Mouse (Mus musculus): ENCODE data around the gene Prpf40b. TPM values are rescaled to one million over a fixed set of nuclear protein-coding genes. Genes with fewer than 3 reads are reported as not detected.

Prpf40b gene
- polyA plus RNA-seq, 1 experiment from 2014 or later, result 71.2 TPM

DNA sequence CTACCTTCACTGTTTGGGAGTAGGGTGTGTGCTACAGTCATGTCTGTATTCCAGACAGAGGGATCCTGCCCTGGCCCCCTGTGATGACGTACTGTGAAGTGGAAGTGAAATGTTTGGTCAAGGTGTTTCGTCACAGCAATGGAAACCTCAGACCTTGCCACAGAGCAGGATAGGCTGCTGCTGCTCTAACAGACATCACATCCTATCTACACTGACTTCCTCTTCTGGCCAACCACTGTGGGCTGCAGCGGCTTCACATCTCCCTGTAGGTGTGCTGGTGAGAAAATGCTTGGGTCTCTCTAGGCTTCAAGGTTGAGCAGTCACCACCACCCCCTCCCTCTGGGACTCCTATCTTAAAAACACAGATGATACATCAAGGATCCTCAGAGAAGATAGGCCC is 46.2 kb downstream of the Prpf40b start:
- 90% methylated on average over 3 of the region's 3 CpGs for WGBS
- Histone ChIP-seq H3K27ac (peak overlapping the region; percentile 88), H3K27me3 (ENCODE audit: low read depth, poor library complexity, severe bottlenecking) (no peaks in the 10 kb centered on the region), H3K4me1 (peaks cover 93% of the 10 kb centered on the region), H3K4me3 (no peak overlapping the region), H3K9me3 (replicated peaks) (no peaks in the 10 kb centered on the region), H3K36me3 (peaks cover 20% of the 10 kb centered on the region)
- no peak for DNase-seq (ENCODE audit: low spot score)

DNA sequence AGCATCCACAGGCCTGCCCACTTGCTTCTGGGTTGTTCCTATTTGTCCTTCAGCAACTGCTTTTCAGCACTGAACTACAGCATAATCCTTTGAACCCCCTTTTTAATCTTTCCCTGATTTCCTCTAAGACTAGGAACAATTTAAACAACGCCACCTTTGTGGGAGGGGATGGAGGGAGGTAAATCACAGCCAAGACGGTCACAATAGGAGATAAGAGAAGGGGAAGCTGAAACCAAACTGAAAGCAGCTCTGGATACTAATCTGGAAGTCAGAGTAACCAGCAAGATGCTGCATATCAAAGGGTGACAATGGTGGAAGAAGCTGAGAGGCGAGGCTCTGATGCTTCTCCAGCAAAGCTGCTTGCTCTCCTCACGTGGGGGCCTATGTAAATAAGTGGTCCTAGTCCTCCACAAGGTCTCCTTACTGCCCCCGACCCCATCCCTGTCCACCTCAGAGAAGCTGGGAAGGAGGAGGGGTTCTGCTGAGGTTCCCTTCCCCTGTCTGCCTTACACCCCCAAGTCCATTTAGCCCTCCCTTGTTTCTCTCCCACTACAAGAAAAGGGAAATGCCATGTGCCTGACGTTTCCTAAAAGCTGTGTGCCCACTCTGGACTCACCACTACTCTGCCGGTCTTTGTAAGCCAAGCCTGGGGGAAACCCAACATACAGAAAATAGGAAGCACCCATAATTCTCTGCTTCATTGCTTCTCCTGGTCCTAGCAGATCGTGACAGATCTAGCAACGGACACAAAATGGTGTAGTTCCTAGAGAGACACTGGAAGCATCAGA is 47.5 kb downstream of the Prpf40b start:
- peaks cover 17% of the 10 kb centered on the region for H3K36me3 ChIP-seq
- no peak overlapping the region for H3K4me3 ChIP-seq
- peak overlapping the region; percentile 88 for H3K27ac ChIP-seq
- no peaks in the 10 kb centered on the region for H3K9me3 ChIP-seq (replicated peaks)
- peaks cover 88% of the 10 kb centered on the region for H3K4me1 ChIP-seq
- no peak for DNase-seq (ENCODE audit: low spot score)
- H3K27me3 ChIP-seq (ENCODE audit: low read depth, poor library complexity, severe bottlenecking), result no peaks in the 10 kb centered on the region
- 55% methylated on average over 9 of the region's 9 CpGs for WGBS

- Histone ChIP-seq H3K4me1 (peaks cover 82% of the 10 kb centered on the region), H3K36me3 (peaks cover 7% of the 10 kb centered on the region; the same call in 1 of the 2 replicates), H3K27me3 (ENCODE audit: low read depth, poor library complexity, severe bottlenecking) (no peaks in the 10 kb centered on the region), H3K9me3 (replicated peaks) (no peaks in the 10 kb centered on the region), H3K4me3 (peak overlapping the region; percentile 8), H3K27ac (peak overlapping the region; percentile 88)
- DNase-seq (ENCODE audit: low spot score), result peak; percentile 59
- WGBS, result 43% methylated on average over 5 of the region's 5 CpGs
Observed at GRCm38 (mm10) chr15:99343414-99344147, 48.7 kb downstream of the Prpf40b start.

DNA sequence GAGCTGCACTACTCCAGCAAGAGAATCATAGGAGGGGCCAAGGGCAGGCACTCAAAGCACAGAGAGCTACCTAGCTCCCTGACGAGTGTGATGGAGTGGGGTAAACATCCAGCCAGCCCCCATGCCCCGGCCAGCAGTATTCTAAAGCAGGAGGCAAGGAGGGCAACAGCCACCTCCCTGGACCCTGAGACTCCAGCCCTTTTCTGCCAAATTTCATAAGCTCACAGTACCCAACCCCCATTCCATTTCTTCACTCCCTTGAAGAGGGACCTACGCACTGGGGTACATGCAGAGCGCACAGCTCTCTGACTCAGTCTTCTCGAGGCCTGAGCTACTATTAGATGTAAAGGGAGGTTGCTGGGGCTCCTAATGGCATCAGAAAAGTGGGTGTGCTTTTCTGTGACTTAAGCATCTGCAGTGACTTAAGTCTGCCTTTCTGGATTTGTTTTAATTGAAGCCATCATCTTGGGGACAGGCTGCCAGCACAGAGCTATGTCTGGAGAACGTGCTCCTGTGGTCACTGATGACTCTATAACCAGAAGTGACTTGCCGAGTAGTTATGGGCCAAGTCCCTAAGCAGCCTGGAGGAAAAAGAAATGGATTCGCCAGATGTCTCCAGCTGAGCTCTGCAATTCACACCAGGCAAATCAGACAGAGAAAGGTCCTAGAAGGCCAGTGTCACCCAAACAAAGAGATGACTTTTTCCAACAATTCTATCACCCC is 49.4 kb downstream of the Prpf40b start:
- peaks cover 80% of the 10 kb centered on the region for H3K4me1 ChIP-seq
- H3K36me3 ChIP-seq, result peaks cover 7% of the 10 kb centered on the region; the same call in 1 of the 2 replicates
- H3K4me3 ChIP-seq, result peak overlapping the region; percentile 8; the same call in 1 of the 2 replicates
- peak overlapping the region; percentile 88 for H3K27ac ChIP-seq
- no peaks in the 10 kb centered on the region for H3K27me3 ChIP-seq (ENCODE audit: low read depth, poor library complexity, severe bottlenecking)
- no peaks in the 10 kb centered on the region for H3K9me3 ChIP-seq (replicated peaks)
- DNase-seq (ENCODE audit: low spot score), result no peak
- WGBS, result 49% methylated on average over 8 of the region's 8 CpGs

DNA sequence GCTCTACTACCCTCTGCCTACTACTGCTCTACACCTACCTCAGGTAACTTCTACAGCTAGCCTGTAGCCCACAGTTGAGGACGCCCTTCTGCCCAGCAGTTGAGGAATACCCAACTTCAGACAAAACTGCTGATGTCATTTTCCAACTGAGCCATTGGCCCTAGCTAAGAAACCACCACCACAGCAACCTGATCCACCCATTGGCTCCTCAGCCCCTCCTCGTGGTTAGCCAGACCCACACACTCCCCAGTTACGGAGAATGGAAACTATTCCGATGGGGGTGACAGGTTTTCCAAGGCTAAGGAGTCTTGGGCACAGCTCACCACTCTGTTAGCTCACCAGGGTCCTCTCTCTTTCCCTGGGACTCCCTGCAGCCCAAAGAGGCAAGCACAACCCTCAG is 50.1 kb downstream of the Prpf40b start:
- Histone ChIP-seq H3K4me3 (no peak overlapping the region), H3K27me3 (ENCODE audit: low read depth, poor library complexity, severe bottlenecking) (no peaks in the 10 kb centered on the region), H3K9me3 (replicated peaks) (no peaks in the 10 kb centered on the region), H3K27ac (peak overlapping the region; percentile 88), H3K36me3 (peaks cover 3% of the 10 kb centered on the region; the same call in 1 of the 2 replicates), H3K4me1 (peaks cover 80% of the 10 kb centered on the region)
- WGBS, result 76% methylated on average over 4 of the region's 4 CpGs
- DNase-seq (ENCODE audit: low spot score), result no peak

- H3K36me3 ChIP-seq, result peaks cover 10% of the 10 kb centered on the region
- 81% methylated on average over 6 of the region's 6 CpGs for WGBS
- H3K27ac ChIP-seq, result no peak overlapping the region
- H3K4me1 ChIP-seq, result peaks cover 55% of the 10 kb centered on the region
- H3K4me3 ChIP-seq, result no peak overlapping the region
- no peak for DNase-seq (ENCODE audit: low spot score)
- H3K9me3 ChIP-seq (replicated peaks), result no peaks in the 10 kb centered on the region
- no peaks in the 10 kb centered on the region for H3K27me3 ChIP-seq (ENCODE audit: low read depth, poor library complexity, severe bottlenecking)
Observed at GRCm38 (mm10) chr15:99351610-99352009, 56.7 kb downstream of the Prpf40b start.

GRCm38 (mm10) chr15:99352306-99352705 is 57.4 kb downstream of the Prpf40b start:
- WGBS, result 71% methylated on average over 5 of the region's 5 CpGs
- no peak for DNase-seq (ENCODE audit: low spot score)
- no peaks in the 10 kb centered on the region for H3K27me3 ChIP-seq (ENCODE audit: low read depth, poor library complexity, severe bottlenecking)
- H3K36me3 ChIP-seq, result peaks cover 13% of the 10 kb centered on the region
- H3K4me3 ChIP-seq, result no peak overlapping the region
- no peak overlapping the region for H3K27ac ChIP-seq
- H3K9me3 ChIP-seq (replicated peaks), result no peaks in the 10 kb centered on the region
- peaks cover 56% of the 10 kb centered on the region for H3K4me1 ChIP-seq

GRCm38 (mm10) chr15:99355660-99356059 is 60.8 kb downstream of the Prpf40b start:
- peaks cover 38% of the 10 kb centered on the region for H3K4me1 ChIP-seq
- WGBS, result 83% methylated on average over 6 of the region's 6 CpGs

DNA sequence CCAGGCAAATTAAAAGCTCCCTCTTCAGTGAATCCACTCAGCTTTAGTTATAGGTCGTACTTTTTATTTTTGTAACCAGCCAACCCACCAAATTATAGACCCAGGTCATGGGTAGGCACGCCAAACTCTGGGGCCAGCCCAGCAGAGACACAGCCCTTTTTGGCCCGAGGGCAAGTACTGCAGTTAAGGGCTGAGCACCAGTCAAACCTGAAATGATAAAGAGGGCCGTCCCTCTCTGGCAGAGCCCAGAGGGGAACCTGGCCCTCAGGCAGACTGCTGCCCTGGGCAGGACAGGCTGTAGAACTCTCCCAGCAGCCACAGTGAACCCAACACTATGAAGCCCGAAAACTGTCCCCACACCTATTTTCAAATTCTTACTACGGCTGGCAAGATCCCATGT is 61.6 kb downstream of the Prpf40b start:
- DNase-seq (ENCODE audit: low spot score), result no peak
- 0 out of 2 replicates have a peak overlapping the region, but pooled peaks have one; percentile 3 for H3K27ac ChIP-seq
- peaks cover 14% of the 10 kb centered on the region for H3K36me3 ChIP-seq
- 67% methylated on average over 6 of the region's 6 CpGs for WGBS
- no peaks in the 10 kb centered on the region for H3K27me3 ChIP-seq (ENCODE audit: low read depth, poor library complexity, severe bottlenecking)
- H3K4me1 ChIP-seq, result peaks cover 33% of the 10 kb centered on the region
- no peaks in the 10 kb centered on the region for H3K9me3 ChIP-seq (replicated peaks)
- no peak overlapping the region for H3K4me3 ChIP-seq

More at GRCm38 (mm10) chr15:99355660-99356059, 60.8 kb downstream of the Prpf40b start:
- no peak overlapping the region; the same call in 1 of the 2 replicates for H3K27ac ChIP-seq
- H3K36me3 ChIP-seq, result peaks cover 14% of the 10 kb centered on the region
- no peaks in the 10 kb centered on the region for H3K27me3 ChIP-seq (ENCODE audit: low read depth, poor library complexity, severe bottlenecking)
- H3K4me3 ChIP-seq, result no peak overlapping the region
- no peaks in the 10 kb centered on the region for H3K9me3 ChIP-seq (replicated peaks)
- no peak for DNase-seq (ENCODE audit: low spot score)

DNA sequence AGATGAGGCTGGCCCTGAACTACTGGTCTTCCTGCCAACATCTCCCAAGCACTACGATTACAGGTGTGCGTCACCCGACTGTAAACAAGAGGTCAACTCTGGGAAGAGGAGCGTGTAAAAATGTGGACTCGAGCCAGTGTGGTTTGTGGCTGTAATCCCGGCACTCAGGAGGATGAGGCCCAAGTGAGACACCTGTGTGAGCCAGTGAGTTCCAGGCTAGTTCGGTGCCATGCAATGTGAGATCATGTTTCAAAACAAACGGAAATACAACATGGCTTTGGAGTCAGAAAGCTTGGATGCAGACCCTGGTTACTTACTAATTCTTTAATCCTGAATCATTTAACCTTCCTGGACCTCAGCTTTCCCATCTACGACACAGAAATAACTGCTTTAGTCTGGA is 64.1 kb downstream of the Prpf40b start:
- 85% methylated on average over 9 of the region's 9 CpGs for WGBS
- no peaks in the 10 kb centered on the region for H3K9me3 ChIP-seq (replicated peaks)

GRCm38 (mm10) chr15:99364022-99364530 is 69.2 kb downstream of the Prpf40b start:
- H3K27me3 ChIP-seq (ENCODE audit: low read depth, poor library complexity, severe bottlenecking), result no peaks in the 10 kb centered on the region
- no peak for DNase-seq (ENCODE audit: low spot score)
- 86% methylated on average over 7 of the region's 7 CpGs for WGBS
- peaks cover 22% of the 10 kb centered on the region for H3K4me1 ChIP-seq
- no peaks in the 10 kb centered on the region for H3K9me3 ChIP-seq (replicated peaks)
- no peak overlapping the region for H3K27ac ChIP-seq
- H3K4me3 ChIP-seq, result no peak overlapping the region
- H3K36me3 ChIP-seq, result peaks cover 13% of the 10 kb centered on the region

More for the DNA sequence above, 64.1 kb downstream of the Prpf40b start:
- no peak overlapping the region for H3K27ac ChIP-seq
- H3K4me3 ChIP-seq, result no peak overlapping the region
- peaks cover 24% of the 10 kb centered on the region for H3K4me1 ChIP-seq
- DNase-seq (ENCODE audit: low spot score), result no peak
- H3K36me3 ChIP-seq, result peaks cover 12% of the 10 kb centered on the region; the same call in 1 of the 2 replicates
- H3K27me3 ChIP-seq (ENCODE audit: low read depth, poor library complexity, severe bottlenecking), result no peaks in the 10 kb centered on the region

GRCm38 (mm10) chr15:99364921-99365320 is 70.0 kb downstream of the Prpf40b start:
- Histone ChIP-seq H3K4me3 (no peak overlapping the region), H3K9me3 (replicated peaks) (no peaks in the 10 kb centered on the region), H3K36me3 (peaks cover 13% of the 10 kb centered on the region), H3K27me3 (ENCODE audit: low read depth, poor library complexity, severe bottlenecking) (no peaks in the 10 kb centered on the region), H3K27ac (no peak overlapping the region), H3K4me1 (peaks cover 29% of the 10 kb centered on the region)
- DNase-seq (ENCODE audit: low spot score), result no peak
- WGBS, result 70% methylated on average over 8 of the region's 8 CpGs

Measured in limb, embryonic 10.5 days (tissue).